Mouse (Mus musculus) pancreas, adult 10 weeks (tissue): ENCODE measurements around the gene Mblac2. TPM values are rescaled to one million over a fixed set of nuclear protein-coding genes. Genes with fewer than 3 reads are reported as not detected.

Source experiments
- polyA plus RNA-seq: library from polyadenylated mRNA; stranded (reverse); fragments of 350-450 nt; fragmentation: Illumina TruSeq; extraction: RNeasy Lipid Tissue Mini Kit (QIAGEN cat#74804); gene quantifications from one replicate; pipeline ENCODE4 v1.2.3, GENCODE M21; 2015; ENCODE audit warnings: low read depth, low replicate concordance; ENCODE audit not compliant: insufficient read depth

Mblac2 gene
- polyA plus RNA-seq: 1.3 TPM

DNA sequence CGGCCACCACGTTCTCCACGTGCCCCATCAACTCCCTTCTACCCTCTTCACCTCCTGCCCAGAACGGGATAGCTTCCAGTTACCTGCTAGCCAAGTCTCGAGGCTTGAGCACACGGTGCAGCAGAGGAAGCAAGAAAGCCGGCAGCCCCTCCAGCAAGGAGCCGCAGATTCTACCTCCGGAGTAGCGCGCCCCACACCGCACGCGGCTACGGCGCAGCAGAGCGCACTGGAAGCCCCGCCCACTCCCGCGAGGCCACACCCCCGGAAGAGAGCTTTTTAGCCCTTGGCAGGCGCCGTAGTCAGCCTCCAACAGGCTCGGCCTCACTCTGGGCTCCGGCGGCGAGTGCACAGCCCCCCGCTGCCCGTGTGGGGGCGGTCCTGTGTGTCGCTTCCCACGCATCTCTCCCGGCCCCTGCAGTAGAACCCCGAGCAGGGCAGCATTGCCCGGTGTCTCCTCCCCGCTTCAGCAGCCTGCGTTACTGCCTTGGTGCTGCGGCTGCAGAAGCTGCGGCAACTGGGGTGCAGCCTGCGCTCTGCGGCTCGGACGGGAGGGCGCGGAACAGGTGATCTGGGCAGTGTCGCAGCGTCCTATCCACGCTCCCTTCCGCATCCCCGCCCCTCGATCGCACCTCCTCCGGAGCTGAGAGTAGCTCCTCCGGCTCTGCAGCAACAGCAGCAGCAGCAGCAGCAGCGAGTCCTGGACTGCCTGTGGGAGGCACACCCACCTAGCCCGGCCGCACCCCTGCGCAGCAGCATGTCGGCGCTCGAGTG is at the start of gene Mblac2, which contains the start of gene Polr3g:
Mblac2 (plus strand) TSS at position 567 of the 771 bp plus-strand sequence.
Polr3g (minus strand) TSS at position 239 of the 771 bp plus-strand sequence.

DNA sequence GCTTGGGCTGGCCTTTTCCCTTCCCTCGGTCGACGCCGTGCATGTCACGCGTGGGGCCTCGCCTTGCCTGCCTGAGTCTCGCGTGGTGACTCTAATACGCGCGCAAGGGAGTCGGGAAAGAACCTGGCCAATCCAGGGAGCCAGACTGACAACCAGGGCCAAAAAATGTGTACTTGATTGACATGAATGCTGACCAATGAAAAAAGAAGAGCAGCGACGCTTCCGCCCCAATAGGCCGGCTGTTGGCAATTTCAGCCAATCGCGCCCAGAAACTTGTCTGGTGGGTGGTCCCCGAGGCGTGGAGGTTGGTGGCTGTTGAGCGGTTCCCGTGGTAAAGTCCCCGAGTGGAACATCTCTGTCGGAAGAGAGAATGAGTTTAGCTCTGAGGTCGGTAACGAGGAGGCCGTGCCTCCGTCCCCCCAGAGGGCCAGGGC is 71.8 kb downstream of the Mblac2 start, which contains the start of gene Cetn3:
Cetn3 (plus strand) TSS at position 107 of the 434 bp plus-strand sequence.

Other genes with a start within 250 kb of the Mblac2 start
- 0.33 TPM for gene Adgrv1, start 78.2 kb upstream of the Mblac2 start, polyA plus RNA-seq
- gene Lysmd3, start 53.7 kb upstream of the Mblac2 start, polyA plus RNA-seq: 3.5 TPM
- 1.6 TPM for gene Polr3g, start 328 bp upstream of the Mblac2 start, polyA plus RNA-seq
- gene Cetn3, start 71.7 kb downstream of the Mblac2 start, polyA plus RNA-seq: 26.5 TPM